Mouse (Mus musculus): ENCODE data around the gene Fgd3.

GRCm38 (mm10) chr13:49250716-49251517, 69.2 kb downstream of the Fgd3 start:
- TF ChIP-seq CTCF (IDR thresholded peaks at IDR 0.05; ENCODE audit: low read depth, low read length) (no peak), POLR2AphosphoS5 (IDR thresholded peaks at IDR 0.05; ENCODE audit: insufficient replicate concordance, low read depth, low read length) (no peak), GATA1 (IDR thresholded peaks at IDR 0.05; ENCODE audit: borderline replicate concordance, low read length) (no peak), TAL1 (conservative IDR thresholded peaks at IDR 0.05; ENCODE audit: low read depth, low read length) (no peak)

Measured in G1E (cell line).